In the genomic region with DNA sequence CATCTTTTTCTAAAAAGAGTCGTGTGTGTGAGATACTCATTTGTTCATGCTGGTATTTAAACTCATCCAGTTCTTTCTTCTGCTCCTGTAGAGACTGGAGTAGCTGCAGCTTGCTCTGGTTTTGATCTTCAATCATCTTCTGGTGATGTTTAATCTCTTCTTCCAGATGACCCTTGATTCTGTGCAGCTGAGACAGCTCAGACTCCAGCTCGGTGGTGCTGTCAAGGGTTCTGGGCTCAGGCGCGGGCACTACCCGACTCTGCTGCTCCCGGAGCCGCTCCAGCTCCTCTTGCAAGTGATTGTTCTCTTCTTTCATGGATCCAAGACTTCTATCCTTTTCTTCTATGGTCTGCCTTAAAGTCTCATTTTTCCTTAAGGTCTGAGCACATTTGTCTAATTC, we compare ENCODE assay signal across 23 mouse cellular contexts.
"Had no signal": no experiment of that assay in that cellular context is flagged by ENCODE, and none has a peak within 500 bp of the region (broad histone marks: within the 10 kb centered on the region; RNA-seq: fewer than 3 reads in every experiment).

No protein-coding gene starts in this region.

- H3K4me2 ChIP-seq: forebrain, embryonic 15.5 days; heart, embryonic 11.5 days; heart, embryonic 13.5 days; heart, embryonic 15.5 days; hindbrain, embryonic 13.5 days; hindbrain, embryonic 15.5 days; limb, embryonic 13.5 days; limb, embryonic 15.5 days; liver, embryonic 12.5 days had no signal

- H3K9ac ChIP-seq: forebrain, embryonic 15.5 days; forebrain, postnatal 0 days; heart, embryonic 13.5 days; heart, embryonic 15.5 days; hindbrain, embryonic 13.5 days; hindbrain, embryonic 15.5 days; limb, embryonic 13.5 days; limb, embryonic 15.5 days; liver, embryonic 12.5 days; liver, embryonic 14.5 days had no signal

- H3K4me3 ChIP-seq: forebrain, embryonic 15.5 days; heart, adult 2 months; heart, embryonic 13.5 days; heart, embryonic 15.5 days; hindbrain, embryonic 13.5 days; hindbrain, embryonic 15.5 days; limb, embryonic 13.5 days; limb, embryonic 15.5 days; liver, embryonic 12.5 days had no signal

- ATAC-seq: forebrain, embryonic 15.5 days; forebrain, postnatal 0 days; hindbrain, postnatal 0 days; intestine, embryonic 16.5 days; liver, embryonic 12.5 days had no signal

- H3K27ac ChIP-seq: forebrain, embryonic 15.5 days; heart, adult 2 months; heart, embryonic 13.5 days; heart, embryonic 15.5 days; hindbrain, embryonic 13.5 days; hindbrain, embryonic 15.5 days; hindbrain, postnatal 0 days; kidney, postnatal 0 days; limb, embryonic 13.5 days; limb, embryonic 15.5 days; liver, embryonic 12.5 days; liver, embryonic 14.5 days had no signal

- H3K27me3 ChIP-seq: forebrain, embryonic 15.5 days; heart, embryonic 13.5 days; heart, embryonic 15.5 days; hindbrain, embryonic 13.5 days; hindbrain, embryonic 15.5 days; limb, embryonic 13.5 days; limb, embryonic 15.5 days; liver, embryonic 12.5 days had no signal

- DNase-seq: forebrain, postnatal 0 days; gastrocnemius, postnatal 14 days; gastrocnemius, postnatal 36 days; heart, adult 2 months; heart, postnatal 14 days; heart, postnatal 36 days; layer of hippocampus, adult 9-11 months; layer of hippocampus, postnatal 36 days; left cerebral cortex, postnatal 4 days; lung, adult 18-20 months had no signal

- H3K4me1 ChIP-seq: forebrain, embryonic 15.5 days; heart, embryonic 13.5 days; heart, embryonic 15.5 days; hindbrain, embryonic 13.5 days; hindbrain, embryonic 15.5 days; limb, embryonic 13.5 days; limb, embryonic 15.5 days; liver, embryonic 12.5 days had no signal

- H3K9me3 ChIP-seq: forebrain, embryonic 15.5 days; heart, embryonic 13.5 days; heart, embryonic 15.5 days; hindbrain, embryonic 13.5 days; hindbrain, embryonic 15.5 days; limb, embryonic 13.5 days; limb, embryonic 15.5 days; liver, embryonic 12.5 days had no signal
